Mouse (Mus musculus): ENCODE data around the gene A330070K13Rik. TPM values are rescaled to one million over a fixed set of nuclear protein-coding genes. Genes with fewer than 3 reads are reported as not detected.

A330070K13Rik gene
- not detected in 2 replicates for polyA plus RNA-seq (2015; fragmentation: Nextera tagmentation; extraction: Ambion mirVana)

- H3K27me3 ChIP-seq (ENCODE audit: control insufficient read depth, insufficient read depth, low read depth, low read length) = no peaks in the 10 kb centered on the region
- no peak within 1 kb of the TSS for H3K9ac ChIP-seq (ENCODE audit: low read depth, low read length)
- 7% methylated on average over 13 of the region's 13 CpGs for WGBS (ENCODE audit: insufficient replicate concordance)
- H3K27ac ChIP-seq (ENCODE audit: low read length) = no peak within 1 kb of the TSS
- no peaks in the 10 kb centered on the region for H3K9me3 ChIP-seq (replicated peaks; ENCODE audit: control insufficient read depth, low read length)
- H3K4me1 ChIP-seq (ENCODE audit: control insufficient read depth, low read depth, low read length) = no peaks in the 10 kb centered on the region
- H3K4me2 ChIP-seq (ENCODE audit: low read depth, low read length) = no peak within 1 kb of the TSS
- ATAC-seq (ENCODE audit: low read depth) = no peak
- no peak within 1 kb of the TSS for H3K4me3 ChIP-seq (ENCODE audit: low read depth, low read length)
- H3K36me3 ChIP-seq (ENCODE audit: control insufficient read depth, insufficient read depth) = no peaks in the 10 kb centered on the region
Measured at GRCm38 (mm10) chr5:130384222-130384912, at the start of gene A330070K13Rik. TSS of gene A330070K13Rik (minus strand) at chr5:130384631.

- no peaks in the 10 kb centered on the region for H3K27me3 ChIP-seq (ENCODE audit: control insufficient read depth, insufficient read depth, low read depth, low read length)
- no peaks in the 10 kb centered on the region for H3K4me1 ChIP-seq (ENCODE audit: control insufficient read depth, low read depth, low read length)
- H3K9me3 ChIP-seq (replicated peaks; ENCODE audit: control insufficient read depth, low read length) = peaks cover 4% of the 10 kb centered on the region; the same call in 1 of the 2 replicates
- 79% methylated on average over 17 of the region's 17 CpGs for WGBS (ENCODE audit: insufficient replicate concordance)
- no peak for ATAC-seq (ENCODE audit: low read depth)
- H3K36me3 ChIP-seq (ENCODE audit: control insufficient read depth, insufficient read depth) = no peaks in the 10 kb centered on the region
- H3K27ac ChIP-seq (ENCODE audit: low read length) = no peak overlapping the region
- no peak overlapping the region for H3K4me2 ChIP-seq (ENCODE audit: low read depth, low read length)
- no peak overlapping the region for H3K9ac ChIP-seq (ENCODE audit: low read depth, low read length)
- H3K4me3 ChIP-seq (ENCODE audit: low read depth, low read length) = no peak overlapping the region
Measured at GRCm38 (mm10) chr5:130411516-130411915, 27.1 kb upstream of the A330070K13Rik start.

DNA sequence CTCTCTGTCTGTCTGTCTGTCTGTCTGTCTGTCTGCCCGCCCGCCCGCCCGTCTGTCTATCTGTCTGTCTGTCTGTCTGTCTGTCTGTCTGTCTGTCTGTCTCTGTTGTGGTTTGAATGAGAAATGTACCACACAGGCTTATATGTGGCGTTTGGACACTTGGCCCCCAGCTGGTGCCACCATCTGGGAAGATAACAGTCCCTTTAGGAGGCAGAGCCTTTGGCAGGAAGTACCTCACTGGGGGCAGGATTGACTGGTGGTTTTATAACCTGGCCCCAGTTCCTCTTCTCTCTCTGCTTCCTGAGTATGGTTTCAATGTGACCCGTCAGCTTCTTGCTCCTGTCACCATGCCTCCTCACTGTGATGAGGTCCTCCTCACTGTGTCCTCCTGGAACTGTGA, 25.3 kb upstream of the A330070K13Rik start:
- H3K4me3 ChIP-seq (ENCODE audit: low read depth, low read length) = no peak overlapping the region
- peaks cover 4% of the 10 kb centered on the region; the same call in 1 of the 2 replicates for H3K9me3 ChIP-seq (replicated peaks; ENCODE audit: control insufficient read depth, low read length)
- no peak for ATAC-seq (ENCODE audit: low read depth)
- H3K27ac ChIP-seq (ENCODE audit: low read length) = no peak overlapping the region
- H3K4me2 ChIP-seq (ENCODE audit: low read depth, low read length) = no peak overlapping the region
- H3K27me3 ChIP-seq (ENCODE audit: control insufficient read depth, insufficient read depth, low read depth, low read length) = no peaks in the 10 kb centered on the region
- no peak overlapping the region for H3K9ac ChIP-seq (ENCODE audit: low read depth, low read length)
- no peaks in the 10 kb centered on the region for H3K4me1 ChIP-seq (ENCODE audit: control insufficient read depth, low read depth, low read length)
- H3K36me3 ChIP-seq (ENCODE audit: control insufficient read depth, insufficient read depth) = no peaks in the 10 kb centered on the region
- 68% methylated on average over 6 of the region's 6 CpGs for WGBS (ENCODE audit: insufficient replicate concordance)

- Histone ChIP-seq H3K36me3 (ENCODE audit: control insufficient read depth, insufficient read depth) (no peaks in the 10 kb centered on the region), H3K4me2 (ENCODE audit: low read depth, low read length) (no peak overlapping the region), H3K4me1 (ENCODE audit: control insufficient read depth, low read depth, low read length) (no peaks in the 10 kb centered on the region), H3K9ac (ENCODE audit: low read depth, low read length) (no peak overlapping the region), H3K27ac (ENCODE audit: low read length) (no peak overlapping the region), H3K27me3 (ENCODE audit: control insufficient read depth, insufficient read depth, low read depth, low read length) (no peaks in the 10 kb centered on the region), H3K9me3 (replicated peaks; ENCODE audit: control insufficient read depth, low read length) (no peaks in the 10 kb centered on the region; the same call in 1 of the 2 replicates), H3K4me3 (ENCODE audit: low read depth, low read length) (no peak overlapping the region)
- WGBS (ENCODE audit: insufficient replicate concordance) = 36% methylated on average over 1 of the region's 1 CpGs
- ATAC-seq (ENCODE audit: low read depth) = no peak
Measured at GRCm38 (mm10) chr5:130405201-130405600, 20.8 kb upstream of the A330070K13Rik start.

GRCm38 (mm10) chr5:130400136-130400917, 15.9 kb upstream of the A330070K13Rik start:
- H3K4me1 ChIP-seq (ENCODE audit: control insufficient read depth, low read depth, low read length) = no peaks in the 10 kb centered on the region

GRCm38 (mm10) chr5:130395142-130395541, 10.7 kb upstream of the A330070K13Rik start:
- Histone ChIP-seq H3K27me3 (ENCODE audit: control insufficient read depth, insufficient read depth, low read depth, low read length) (no peaks in the 10 kb centered on the region), H3K4me1 (ENCODE audit: control insufficient read depth, low read depth, low read length) (no peaks in the 10 kb centered on the region), H3K9ac (ENCODE audit: low read depth, low read length) (no peak overlapping the region), H3K4me2 (ENCODE audit: low read depth, low read length) (no peak overlapping the region), H3K27ac (ENCODE audit: low read length) (no peak overlapping the region), H3K36me3 (ENCODE audit: control insufficient read depth, insufficient read depth) (no peaks in the 10 kb centered on the region), H3K4me3 (ENCODE audit: low read depth, low read length) (no peak overlapping the region), H3K9me3 (replicated peaks; ENCODE audit: control insufficient read depth, low read length) (peaks cover 2% of the 10 kb centered on the region; the same call in 1 of the 2 replicates)
- WGBS (ENCODE audit: insufficient replicate concordance) = 59% methylated on average over 6 of the region's 6 CpGs
- ATAC-seq (ENCODE audit: low read depth) = no peak

More at GRCm38 (mm10) chr5:130400136-130400917, 15.9 kb upstream of the A330070K13Rik start:
- WGBS (ENCODE audit: insufficient replicate concordance) = 67% methylated on average over 8 of the region's 8 CpGs
- no peak overlapping the region for H3K4me2 ChIP-seq (ENCODE audit: low read depth, low read length)
- ATAC-seq (ENCODE audit: low read depth) = no peak
- H3K27ac ChIP-seq (ENCODE audit: low read length) = no peak overlapping the region
- no peaks in the 10 kb centered on the region for H3K36me3 ChIP-seq (ENCODE audit: control insufficient read depth, insufficient read depth)
- H3K4me3 ChIP-seq (ENCODE audit: low read depth, low read length) = no peak overlapping the region
- no peaks in the 10 kb centered on the region; the same call in 1 of the 2 replicates for H3K9me3 ChIP-seq (replicated peaks; ENCODE audit: control insufficient read depth, low read length)
- H3K9ac ChIP-seq (ENCODE audit: low read depth, low read length) = no peak overlapping the region
- no peaks in the 10 kb centered on the region for H3K27me3 ChIP-seq (ENCODE audit: control insufficient read depth, insufficient read depth, low read depth, low read length)

DNA sequence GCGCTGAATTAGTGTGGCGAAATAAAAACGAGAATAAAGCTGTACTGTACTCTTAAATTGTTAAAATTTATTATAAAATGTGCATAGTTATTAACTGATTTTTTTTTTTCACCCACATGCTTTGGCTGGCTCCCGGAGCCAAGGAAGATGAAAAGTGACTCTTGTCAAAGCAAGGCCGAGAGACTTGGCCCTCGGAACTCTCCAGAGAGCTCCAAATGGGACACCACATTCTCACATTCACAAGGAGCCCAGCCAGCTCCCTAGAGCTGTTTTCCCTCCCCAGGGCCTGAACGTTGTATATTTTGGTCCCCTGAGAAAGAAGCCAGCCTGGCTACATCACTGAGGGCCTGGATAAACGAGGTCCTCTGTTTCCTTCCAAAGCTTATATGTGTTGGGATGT, 10.0 kb upstream of the A330070K13Rik start:
- H3K4me3 ChIP-seq (ENCODE audit: low read depth, low read length) = no peak overlapping the region
- no peaks in the 10 kb centered on the region for H3K4me1 ChIP-seq (ENCODE audit: control insufficient read depth, low read depth, low read length)
- H3K4me2 ChIP-seq (ENCODE audit: low read depth, low read length) = no peak overlapping the region
- 51% methylated on average over 8 of the region's 8 CpGs for WGBS (ENCODE audit: insufficient replicate concordance)
- H3K27ac ChIP-seq (ENCODE audit: low read length) = no peak overlapping the region
- no peaks in the 10 kb centered on the region for H3K36me3 ChIP-seq (ENCODE audit: control insufficient read depth, insufficient read depth)
- no peaks in the 10 kb centered on the region for H3K27me3 ChIP-seq (ENCODE audit: control insufficient read depth, insufficient read depth, low read depth, low read length)
- peaks cover 2% of the 10 kb centered on the region; the same call in 1 of the 2 replicates for H3K9me3 ChIP-seq (replicated peaks; ENCODE audit: control insufficient read depth, low read length)
- H3K9ac ChIP-seq (ENCODE audit: low read depth, low read length) = no peak overlapping the region
- no peak for ATAC-seq (ENCODE audit: low read depth)

DNA sequence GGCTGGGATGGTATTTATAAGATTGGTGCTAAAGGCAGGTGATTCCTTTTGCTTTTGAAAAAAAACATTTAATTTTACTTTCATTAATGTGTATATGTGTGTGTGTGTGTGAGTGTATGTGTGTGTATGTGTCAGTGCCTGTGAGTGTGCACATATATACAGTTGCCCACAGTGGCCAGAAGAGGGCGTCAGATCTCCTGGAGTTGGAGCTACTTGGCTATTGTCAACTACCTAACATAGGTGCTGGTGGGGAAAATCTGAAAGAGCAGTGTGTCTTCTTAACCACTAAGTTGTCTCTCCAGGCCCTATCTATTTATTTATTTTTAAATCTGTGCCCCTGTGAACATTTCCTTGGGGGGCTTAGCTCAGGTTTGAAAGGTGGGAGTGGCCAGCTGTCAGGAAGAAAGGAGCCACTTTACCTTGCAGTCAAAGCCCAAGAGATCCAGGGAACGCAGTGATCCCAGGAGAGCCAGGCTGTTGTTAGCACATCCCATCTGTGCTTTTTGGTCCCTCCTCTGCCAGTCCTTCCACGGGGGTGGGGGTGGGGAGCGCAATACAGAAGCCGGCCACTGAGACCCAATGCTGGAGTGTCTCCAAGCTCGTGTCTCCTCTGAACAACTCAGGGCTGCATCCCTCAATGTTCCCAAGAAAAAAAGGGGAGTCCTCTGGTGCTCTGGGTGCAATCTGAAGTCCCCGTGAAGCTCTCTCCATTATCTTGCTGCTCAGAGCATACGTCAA, 9.4 kb upstream of the A330070K13Rik start:
- Histone ChIP-seq H3K4me1 (ENCODE audit: control insufficient read depth, low read depth, low read length) (no peaks in the 10 kb centered on the region), H3K27ac (ENCODE audit: low read length) (no peak overlapping the region), H3K4me3 (ENCODE audit: low read depth, low read length) (no peak overlapping the region), H3K27me3 (ENCODE audit: control insufficient read depth, insufficient read depth, low read depth, low read length) (no peaks in the 10 kb centered on the region), H3K36me3 (ENCODE audit: control insufficient read depth, insufficient read depth) (no peaks in the 10 kb centered on the region), H3K4me2 (ENCODE audit: low read depth, low read length) (no peak overlapping the region), H3K9ac (ENCODE audit: low read depth, low read length) (no peak overlapping the region), H3K9me3 (replicated peaks; ENCODE audit: control insufficient read depth, low read length) (peaks cover 2% of the 10 kb centered on the region; the same call in 1 of the 2 replicates)
- WGBS (ENCODE audit: insufficient replicate concordance) = 48% methylated on average over 8 of the region's 8 CpGs
- ATAC-seq (ENCODE audit: low read depth) = no peak

Data from liver, embryonic 16.5 days (tissue).